Mouse (Mus musculus) gonadal fat pad, adult 2 months (tissue): ENCODE data around the gene Ncaph2. TPM values are rescaled to one million over a fixed set of nuclear protein-coding genes. Genes with fewer than 3 reads are reported as not detected.
A peak's percentile ranks its signal among the peaks of the same experiment; 100 is the strongest.

Experiments used
- DNase-seq: peaks from one replicate; pipeline ENCODE4 v3.0.0-alpha.2; 2012; ENCODE audit warnings: low read depth
- polyA plus RNA-seq: library from polyadenylated mRNA; depleted of rRNA; stranded (reverse); fragments of >200 nt; gene quantifications from 2 replicates; pipeline ENCODE4 v1.2.3, GENCODE M21; 2012

Ncaph2 gene
- polyA plus RNA-seq, 1 experiment = 155 TPM

DNA sequence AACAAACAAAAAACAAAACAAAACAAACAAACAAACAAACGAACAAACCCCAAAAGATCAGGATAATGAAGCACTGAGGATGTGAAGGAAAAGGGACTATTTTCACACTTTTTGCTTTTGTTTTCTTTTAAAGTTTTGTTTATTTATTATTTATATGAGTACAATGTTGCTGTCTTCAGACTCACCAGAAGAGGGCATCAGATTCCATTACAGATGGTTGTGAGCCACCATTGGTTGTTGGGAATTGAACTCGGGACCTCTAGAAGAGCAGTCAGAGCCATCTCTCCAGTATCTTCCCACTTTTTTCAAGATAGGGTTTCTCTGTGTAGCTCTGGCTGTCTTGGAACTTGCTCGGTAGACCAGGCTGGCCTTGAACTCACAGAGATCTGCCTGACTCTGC, 12.2 kb upstream of the Ncaph2 start:
- DNase-seq = no peak

DNA sequence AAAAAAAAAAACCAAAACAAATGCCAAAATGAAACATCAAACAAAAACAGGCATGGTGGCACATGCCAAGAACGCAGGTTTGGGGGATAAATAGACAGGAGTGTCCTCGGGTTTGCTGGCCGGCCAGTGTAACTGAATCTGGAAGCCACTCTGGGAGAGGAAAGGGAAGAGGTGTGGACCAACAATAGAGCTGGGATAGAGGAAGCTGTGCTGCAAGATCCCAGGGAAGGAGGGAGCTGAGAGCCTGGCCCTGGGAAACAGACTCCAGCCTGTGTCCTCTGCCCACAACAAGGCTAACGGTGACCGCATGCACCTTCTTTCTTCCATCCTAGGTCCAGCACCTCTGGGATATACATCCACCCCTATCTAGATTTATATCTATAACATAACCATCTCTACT, 5.1 kb upstream of the Ncaph2 start:
- no peak for DNase-seq

DNA sequence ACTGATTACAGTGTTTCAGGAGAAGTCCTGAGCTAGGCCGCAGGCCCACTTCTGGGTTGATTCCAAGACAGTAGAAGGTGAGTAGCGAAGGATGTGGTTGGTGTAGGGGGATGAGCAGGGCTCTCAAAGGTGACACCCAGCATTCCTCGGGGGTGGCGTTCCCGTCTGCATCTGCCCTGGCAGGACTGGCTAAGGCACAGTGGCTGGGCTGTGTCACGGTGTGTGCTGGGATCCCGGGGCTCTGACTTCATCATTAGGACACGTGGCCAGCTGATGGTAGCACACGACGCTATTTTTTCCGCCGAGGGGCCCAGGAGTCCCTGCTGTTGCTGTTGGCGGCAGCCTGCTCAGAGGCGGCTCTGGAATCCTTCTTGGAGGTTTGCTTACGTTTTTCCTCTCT, 4.2 kb upstream of the Ncaph2 start:
- DNase-seq = no peak

DNA sequence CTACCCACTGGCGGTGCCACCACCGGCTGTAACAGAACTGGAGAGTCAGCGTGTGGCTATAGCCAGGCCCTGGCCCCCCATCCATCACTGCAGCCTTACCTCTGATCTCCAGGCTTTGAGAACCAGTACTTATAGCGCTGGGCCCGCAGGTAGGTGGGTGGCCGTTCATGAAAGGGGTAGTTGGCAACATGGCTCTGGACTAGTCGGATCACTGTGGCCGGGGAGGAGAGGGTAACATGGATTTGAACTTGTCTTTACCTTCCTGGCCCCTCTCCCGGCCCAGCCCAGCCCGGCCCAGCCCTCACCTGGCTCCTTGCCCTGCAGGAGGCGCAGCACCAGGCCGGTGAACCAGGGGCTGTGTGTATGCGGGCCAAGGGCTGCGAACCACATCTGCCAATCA, 3.5 kb upstream of the Ncaph2 start:
- no peak for DNase-seq

DNA sequence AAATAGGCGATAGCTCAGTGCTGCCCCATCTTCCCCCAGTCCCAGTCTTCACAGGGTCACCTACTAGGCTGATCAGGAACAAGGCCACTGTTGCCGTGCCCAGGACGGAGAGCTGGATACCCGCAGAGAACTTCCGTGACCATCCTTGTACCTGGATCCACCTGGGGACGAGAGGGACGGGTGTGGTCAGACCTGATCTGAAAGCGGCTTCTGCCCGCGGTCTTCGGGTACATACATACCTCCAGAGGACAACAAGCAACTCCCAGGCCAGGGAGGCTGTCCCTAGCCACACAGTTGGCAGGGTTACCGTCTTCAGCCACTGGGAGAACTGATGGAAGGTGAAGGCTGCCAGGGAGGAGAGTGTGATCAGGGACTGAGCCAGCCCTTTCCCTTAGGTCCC, 2.7 kb upstream of the Ncaph2 start:
- DNase-seq = no peak

DNA sequence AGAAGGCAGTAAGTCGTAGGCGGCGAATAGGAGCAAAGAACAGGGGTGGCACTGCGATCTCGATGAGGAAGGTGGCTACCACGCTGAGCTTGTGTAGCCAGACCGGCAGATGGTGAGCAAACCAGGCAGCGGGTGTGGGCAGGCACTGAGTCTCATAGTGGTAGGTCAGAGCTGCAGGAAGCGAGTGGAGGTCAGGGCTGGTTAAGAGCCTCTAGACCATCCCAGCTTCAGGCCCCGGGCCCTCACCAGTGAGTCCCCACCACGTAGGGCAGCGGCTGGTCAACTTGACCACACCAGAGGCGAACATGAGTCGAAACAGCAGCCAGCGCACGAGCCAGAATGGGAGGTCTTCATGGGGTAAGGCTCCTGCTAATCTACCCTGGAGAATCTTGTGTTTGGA, 1.7 kb upstream of the Ncaph2 start:
- DNase-seq = no peak

DNA sequence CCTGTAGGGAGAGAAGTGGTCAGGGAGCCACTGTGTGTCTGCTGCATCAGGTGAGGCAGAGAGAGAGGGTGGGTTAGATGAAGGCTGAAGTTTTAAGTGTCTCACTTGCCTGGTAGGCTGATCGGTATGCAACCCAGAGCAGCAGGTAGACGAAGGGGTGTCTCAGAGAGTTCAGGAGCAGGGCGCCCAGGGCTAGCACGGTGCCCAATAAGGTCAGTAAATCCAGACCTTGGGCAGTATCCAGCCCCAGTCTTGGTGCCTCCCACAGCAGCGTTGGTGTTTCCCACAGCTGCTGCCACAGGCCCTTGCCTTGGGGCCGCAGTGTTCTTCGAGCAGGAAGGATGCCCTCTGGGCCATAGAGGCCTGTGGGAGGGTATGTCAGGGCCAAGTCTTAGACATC, 1.1 kb upstream of the Ncaph2 start:
- DNase-seq = no peak

DNA sequence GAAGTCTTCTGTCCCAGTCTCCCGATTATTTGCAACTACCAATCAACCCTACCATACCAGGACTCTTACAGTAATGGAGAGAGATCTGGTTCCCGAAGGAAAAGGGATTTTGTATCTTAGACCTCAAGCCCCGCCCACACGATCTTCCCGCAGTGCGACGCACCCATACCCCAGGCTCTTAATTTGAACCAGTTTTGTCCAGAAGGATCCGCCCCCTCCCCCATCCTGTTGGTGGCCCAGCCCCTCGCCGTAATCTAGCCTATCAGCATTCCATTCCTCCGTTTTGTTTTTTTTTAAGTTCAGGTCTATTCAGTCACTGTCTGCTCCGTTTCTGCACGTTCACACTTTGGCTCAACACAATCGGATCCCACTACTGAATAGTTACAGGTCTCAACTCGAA, 853 bp downstream of the Ncaph2 start:
- peak; percentile 38 for DNase-seq

DNA sequence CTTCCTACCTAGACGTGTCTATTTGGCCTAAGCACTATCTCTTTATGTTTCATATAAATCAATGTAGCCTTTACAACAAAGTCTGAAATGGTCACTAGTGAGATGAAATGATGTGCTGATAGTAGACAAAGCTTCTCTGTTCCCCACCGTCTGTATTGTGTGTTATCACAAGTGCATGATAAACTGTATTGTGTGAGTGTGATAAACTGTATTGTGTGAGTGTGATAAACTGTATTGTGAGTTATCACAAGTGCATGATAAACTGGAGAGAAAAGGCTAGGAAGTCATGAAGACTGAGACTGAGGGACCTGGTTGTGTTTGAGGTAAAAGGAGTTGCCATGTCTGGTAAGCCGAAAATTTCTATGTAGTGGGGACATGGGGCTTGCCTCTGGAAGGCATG, 3.3 kb downstream of the Ncaph2 start:
- no peak for DNase-seq

DNA sequence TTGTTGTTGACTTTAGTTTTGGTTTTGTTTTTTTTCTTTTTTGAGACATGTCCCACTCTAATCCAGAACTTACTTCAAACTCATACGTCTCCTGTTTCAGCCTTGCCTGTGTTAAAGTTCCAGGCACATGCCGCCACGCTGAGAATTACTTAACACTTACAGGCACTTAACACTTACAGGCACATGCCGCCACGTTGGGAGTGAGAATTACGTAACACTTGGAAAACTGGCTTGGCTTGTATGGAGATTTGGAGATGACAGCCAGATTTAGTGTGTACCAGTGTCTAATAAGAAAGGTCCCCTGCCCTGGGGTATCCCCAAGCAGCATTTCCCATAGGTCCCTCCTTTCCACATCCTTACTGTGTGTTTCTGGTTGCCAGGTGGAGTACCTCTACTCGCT, 7.5 kb downstream of the Ncaph2 start:
- DNase-seq = peak; percentile 92

DNA sequence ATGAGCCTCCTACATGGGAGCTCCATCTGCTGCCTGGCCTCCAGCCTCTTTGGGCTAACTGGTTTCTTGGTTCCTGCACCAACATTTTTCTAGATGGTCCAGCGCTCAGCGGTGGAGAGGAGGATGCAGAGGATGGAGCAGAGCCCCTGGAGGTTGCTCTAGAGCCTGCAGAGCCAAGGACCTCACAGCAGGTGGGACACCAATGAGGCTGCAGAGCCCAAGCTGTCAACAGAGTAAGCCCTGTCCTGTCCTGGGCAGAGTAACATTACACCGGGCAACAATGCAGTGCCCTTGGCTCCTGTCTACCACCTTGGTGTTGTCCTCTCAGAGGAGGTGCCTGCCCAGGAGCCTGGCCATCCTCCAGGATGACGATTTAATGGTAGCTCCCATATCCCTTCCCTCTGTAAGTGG, 9.6 kb downstream of the Ncaph2 start:
- DNase-seq = no peak

DNA sequence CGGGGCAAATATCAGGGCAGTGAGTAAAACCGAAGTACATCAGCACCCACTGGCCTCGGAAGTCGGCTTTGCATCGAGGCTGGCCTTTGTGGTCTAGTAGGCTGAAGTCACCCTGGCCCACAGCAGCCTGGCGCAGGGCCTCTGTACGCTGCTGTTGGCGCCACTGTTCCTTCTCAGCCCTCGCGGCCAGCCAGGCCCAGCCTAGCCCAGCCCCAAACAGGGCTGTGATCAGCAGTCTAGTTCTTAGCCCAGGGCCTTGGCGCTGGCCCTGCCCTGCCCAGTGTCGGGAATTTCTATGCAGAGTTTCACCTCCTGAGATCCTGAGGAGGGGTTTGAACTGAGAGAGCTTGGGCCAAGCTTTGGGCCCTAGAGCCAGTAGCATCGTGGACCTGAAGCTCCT, 16.5 kb downstream of the Ncaph2 start:
- DNase-seq = no peak

DNA sequence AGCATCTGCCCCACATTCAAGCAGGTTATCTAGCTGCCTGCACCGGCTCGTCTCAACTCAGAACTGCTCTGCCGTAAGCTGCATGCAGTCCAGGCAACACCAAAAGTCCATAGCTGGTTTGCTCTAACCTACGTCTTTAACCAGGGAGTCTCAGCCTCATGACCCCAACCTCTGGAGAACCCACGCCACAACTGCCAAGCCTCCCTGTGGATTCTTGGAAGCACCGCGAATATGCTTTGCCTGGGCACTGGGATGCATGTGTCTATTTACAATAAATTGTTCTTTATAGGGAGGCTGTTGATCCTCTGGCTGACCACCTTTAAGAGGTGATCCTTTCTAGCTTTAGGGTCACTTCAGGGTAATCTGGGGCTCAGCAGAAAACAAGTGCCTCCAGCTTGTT, 17.0 kb downstream of the Ncaph2 start:
- no peak for DNase-seq

DNA sequence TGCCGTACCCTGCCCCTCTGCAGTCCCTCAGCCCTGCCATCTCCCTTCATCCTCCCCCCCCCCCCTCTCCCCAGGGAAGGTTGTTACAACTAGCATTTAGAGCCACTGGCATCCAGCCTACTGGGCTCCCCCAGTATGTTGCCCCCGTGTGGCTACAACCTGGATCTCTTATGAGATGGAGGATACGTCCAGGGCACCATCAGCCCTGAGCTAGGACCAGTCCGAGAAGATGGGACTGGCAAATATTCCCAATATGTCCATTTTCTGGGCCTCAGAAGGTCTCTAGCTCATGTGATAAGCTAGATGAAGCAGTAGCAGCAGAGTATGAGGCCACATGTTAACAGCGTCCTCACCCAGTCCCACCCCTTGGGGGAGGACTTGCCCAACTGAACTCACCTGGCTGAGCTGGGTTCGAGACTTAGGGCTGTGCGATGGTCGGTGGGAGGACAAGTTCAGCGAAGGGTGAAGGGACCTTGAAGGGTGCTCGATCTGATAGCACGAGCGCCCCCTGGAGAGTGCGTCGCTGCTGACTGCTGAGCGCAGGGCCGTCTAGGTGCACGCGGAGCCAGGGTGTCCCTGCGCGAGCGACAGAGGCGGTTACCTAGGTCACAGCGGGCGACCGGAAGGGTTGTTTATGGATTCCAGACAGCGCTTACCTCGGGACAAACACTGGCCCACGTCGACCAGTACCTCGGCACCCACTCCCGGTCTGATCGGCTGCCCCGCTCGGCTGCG, 17.7 kb downstream of the Ncaph2 start:
- DNase-seq = peak; percentile 28

DNA sequence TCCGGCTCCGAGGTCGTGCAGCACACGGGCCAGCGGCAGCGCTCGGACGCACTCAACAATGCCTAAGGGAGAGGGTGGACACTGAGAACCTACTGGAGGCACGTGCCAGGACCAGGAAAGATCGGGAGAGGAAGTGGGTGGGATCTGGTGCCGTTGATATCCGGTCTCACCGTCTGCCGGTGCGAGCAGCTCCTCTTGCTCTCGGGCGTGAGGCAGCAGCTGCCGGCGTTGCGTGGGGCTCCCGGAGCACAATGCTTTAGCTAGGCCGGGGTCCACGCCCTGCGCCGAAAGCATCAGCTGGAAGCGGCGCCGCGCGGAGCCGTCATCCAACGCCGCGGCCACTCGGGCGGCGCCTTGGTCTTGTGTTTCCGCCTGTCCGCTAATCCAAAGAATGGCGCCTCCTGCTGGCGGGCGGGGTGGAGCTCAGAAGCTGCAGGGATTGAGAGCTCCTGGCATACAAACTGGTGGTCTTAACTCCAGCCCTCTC, 18.3 kb downstream of the Ncaph2 start, which contains the start of gene Sco2:
Gene Sco2 (minus strand): TSS at position 85 of the 487 bp plus-strand sequence.
- peak; percentile 51 for DNase-seq

DNA sequence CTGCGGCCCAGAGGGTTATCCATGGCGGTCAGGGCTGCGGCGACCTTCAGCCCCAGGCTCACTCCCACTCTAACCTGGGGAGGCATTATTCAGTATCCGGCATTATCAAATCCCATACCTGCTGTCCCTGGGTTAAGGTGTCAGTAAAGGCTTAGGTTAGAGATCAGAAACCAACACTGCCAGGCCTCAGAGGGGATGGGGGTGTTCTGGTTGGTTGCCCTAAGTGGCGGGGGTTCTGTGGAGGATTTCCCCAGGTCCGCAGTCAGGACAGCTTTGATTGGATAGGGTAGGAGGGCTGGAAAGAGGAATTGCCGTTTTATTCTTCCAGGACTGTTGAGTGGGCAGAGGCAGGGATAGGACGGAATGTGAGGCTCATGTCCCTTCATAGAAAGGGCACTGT, 18.8 kb downstream of the Ncaph2 start:
- no peak for DNase-seq

DNA sequence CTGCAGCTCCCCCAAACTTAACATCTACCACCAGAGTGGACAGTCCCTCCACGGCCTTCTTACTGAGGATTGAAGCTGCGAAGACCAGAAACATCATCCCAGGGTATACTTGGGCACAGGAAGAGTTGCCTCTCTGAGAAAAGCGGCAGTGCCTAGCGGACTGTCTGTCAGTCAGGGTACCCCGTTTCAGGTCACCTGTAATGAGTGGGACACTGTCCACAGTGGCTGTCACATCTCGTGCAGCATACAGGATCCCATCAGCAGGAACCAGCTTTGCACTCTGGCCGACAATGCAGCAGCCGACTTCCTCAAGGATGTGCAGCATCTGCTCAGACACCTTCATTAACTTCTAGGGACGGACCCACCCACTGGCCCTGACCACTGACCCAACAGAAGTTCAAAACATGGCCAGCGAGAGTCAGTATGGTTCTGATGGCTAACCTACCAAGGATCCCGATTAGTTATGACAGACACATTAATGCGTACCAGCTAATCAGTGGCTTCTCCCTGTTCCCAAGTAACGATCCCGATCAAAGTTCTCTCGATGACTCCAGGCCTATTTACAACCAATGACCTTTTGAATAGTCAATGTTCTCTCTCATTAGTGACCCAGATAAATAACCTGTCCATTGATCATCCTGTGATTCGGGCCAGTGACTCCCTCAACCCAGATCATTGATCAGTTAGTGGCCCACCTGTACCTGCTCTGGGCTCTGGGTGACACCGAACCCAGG, 19.4 kb downstream of the Ncaph2 start:
- no peak for DNase-seq

DNA sequence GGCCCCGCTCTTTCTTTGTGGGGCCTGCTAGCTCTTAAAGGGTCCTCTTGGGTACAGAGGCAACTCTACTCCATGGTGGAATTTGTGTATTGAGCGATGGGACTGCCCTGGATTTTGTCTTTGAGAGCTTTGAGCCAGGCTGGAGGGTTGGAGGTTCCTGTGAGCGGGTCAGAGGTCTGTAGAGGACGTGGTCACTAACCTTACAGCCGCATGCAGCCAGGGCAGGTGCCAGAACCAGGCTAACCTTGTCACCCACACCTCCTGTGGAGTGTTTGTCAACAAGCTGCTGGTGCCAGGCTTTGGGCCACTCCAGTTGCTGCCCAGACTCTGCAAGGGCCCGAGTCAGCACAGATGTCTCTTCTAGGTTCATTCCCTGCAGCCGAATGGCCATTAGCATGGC, 20.5 kb downstream of the Ncaph2 start:
- no peak for DNase-seq

DNA sequence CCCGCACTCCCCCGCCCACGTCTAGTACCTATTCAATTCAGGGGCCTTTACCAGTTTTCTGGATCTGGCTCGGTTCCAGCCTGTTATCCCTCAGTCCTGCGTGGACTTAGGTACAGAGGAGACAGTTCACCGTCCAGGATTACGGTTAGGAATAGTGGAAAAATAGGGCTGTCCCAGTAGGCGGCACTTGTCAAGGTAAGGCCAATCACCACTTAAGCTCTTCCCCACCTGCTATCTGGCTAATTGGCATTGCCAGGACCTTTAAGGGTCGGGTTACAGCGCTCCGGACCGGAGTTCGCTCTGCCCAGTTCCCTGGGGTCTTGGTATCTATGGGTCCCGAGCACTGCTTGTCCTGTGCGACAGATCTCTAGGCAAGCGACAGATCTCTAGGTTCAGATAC, 21.4 kb downstream of the Ncaph2 start, which contains the start of gene Tymp:
Gene Tymp (minus strand): TSS at position 83 of the 400 bp plus-strand sequence.
- DNase-seq = no peak

DNA sequence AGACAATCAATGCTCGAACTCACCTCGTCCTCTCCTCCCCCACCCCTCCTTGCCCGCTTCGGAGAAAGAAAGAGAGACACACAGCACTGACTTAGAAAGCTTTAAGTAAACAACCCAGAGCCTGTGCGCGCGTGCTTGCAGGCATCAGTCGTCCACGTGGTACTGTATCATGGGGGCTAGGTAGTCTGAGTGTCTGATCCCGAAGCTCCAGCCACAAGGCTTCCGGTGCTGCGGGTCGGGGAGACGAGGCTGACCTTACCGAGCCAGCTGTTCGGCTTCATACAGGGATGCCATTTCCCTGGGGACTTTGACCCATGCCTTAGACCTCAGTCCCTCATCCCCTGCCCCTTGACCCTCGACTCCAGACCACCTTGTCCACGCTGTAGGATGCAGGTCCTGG, 21.8 kb downstream of the Ncaph2 start:
- DNase-seq = no peak

DNA sequence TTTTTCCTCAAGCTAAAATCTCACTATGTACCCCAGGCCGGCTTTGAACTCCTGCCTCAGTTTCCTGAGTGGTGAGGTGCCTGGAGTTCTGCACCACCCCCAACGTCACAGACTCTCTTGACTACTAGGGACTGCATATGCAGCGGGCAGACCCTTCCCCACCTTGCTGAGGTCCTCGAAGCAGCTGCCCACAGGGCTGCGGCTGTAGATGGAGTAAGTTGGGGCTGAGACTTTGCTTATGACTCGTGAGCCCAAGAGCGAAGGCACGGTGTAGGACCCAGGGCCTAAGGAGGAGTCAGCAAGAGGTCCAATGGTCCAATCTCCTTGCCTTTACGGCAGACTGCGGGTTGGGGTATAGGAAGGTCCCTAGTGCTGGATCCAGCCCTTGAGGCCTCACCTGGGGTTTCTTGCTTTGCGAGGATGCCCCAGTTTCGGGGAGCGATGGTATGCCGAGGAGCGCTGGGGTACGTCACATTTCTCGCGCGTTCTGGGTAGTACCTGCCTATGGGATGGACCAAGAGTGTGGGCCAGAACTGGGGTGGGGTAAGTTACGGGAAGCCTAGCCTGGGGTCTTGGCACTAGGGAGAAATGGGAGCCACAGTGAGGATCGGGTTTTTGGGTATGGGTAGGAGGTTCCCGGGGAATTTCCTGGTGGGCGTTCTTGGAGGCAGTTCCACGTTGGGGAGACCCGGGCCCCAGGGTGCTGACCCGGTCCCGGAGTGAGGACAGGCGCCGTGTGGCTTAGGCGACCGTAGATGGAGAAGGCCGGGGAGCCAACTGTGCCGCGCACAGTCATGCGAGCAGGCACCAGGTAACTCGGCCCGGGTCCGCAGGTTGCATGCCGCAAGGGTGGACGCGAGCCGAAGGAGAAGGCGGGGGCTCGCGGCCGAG, 22.7 kb downstream of the Ncaph2 start:
- DNase-seq = no peak

DNA sequence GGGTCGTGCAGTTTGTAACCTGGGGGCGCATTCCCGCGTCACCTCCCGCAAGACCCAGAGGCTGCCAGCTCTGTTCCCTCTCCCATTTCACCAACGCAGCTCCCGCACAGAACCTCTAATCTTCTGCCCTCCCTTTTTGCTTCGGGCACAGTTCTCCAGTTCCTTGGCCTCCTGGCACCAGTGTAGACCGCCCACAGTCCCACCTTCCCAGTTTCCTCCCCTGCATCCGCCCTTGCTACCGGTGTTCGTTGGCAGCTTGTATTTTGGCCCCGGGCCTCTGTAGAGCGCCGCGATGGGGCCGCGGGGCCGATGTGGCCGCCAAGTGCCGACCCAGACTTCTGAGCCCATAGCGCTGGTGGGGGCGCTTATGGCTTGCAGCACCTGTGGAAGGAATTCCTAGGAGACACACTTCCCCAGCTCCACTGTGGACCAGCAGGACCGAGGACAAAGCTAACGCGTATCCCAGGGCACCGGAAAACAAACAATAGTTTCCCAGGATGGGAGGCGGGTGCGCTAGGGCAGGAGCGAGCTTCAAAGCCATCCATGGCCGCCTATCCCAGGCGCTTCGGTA, 23.4 kb downstream of the Ncaph2 start, which contains the start of gene Odf3b:
Gene Odf3b (minus strand): TSS at position 452 of the 571 bp plus-strand sequence.
- no peak for DNase-seq
